Mouse (Mus musculus) neural tube, embryonic 11.5 days (tissue): ENCODE results near the gene Mtx2. TPM values are rescaled to one million over a fixed set of nuclear protein-coding genes. Genes with fewer than 3 reads are reported as not detected.
A peak's percentile ranks its signal among the peaks of the same experiment; 100 is the strongest.

Experiments
- ATAC-seq: fragments of 200-750 bp; cut with Nextera tagmentation; 2 replicates; pipeline ENCODE4 v1.8.0; 2017; ENCODE audit warnings: moderate number of reproducible peaks, mild to moderate bottlenecking, moderate TSS enrichment, moderate library complexity; ENCODE audit not compliant: insufficient read depth, low FRiP score, low TSS enrichment
- DNase-seq: peaks from one replicate; pipeline ENCODE4 v3.0.0-alpha.2; 2015; ENCODE audit warnings: low spot score
- H3K27ac ChIP-seq: fragments of 300-500 bp; sonication (generic); 2 replicates; pipeline ENCODE4 v1.5.1; 2014; ENCODE audit warnings: low read depth, mild to moderate bottlenecking, low read length
- H3K27me3 ChIP-seq: fragments of 300-500 bp; sonication (generic); 2 replicates; pipeline ENCODE4 v1.6.1; 2014; ENCODE audit warnings: mild to moderate bottlenecking, low read length, mixed read lengths; ENCODE audit not compliant: control insufficient read depth, insufficient read depth
- H3K36me3 ChIP-seq: fragments of 300-500 bp; sonication (generic); 2 replicates; pipeline ENCODE4 v1.6.1; 2014; ENCODE audit warnings: mild to moderate bottlenecking, low read length, moderate library complexity, mixed read lengths; ENCODE audit not compliant: control insufficient read depth, insufficient read depth
- H3K4me1 ChIP-seq: fragments of 300-500 bp; sonication (generic); 2 replicates; pipeline ENCODE4 v1.6.1; 2014; ENCODE audit warnings: low read length, mixed read lengths; ENCODE audit not compliant: control insufficient read depth, insufficient read depth
- H3K4me2 ChIP-seq: fragments of 300-500 bp; sonication (generic); 2 replicates; pipeline ENCODE4 v1.6.1; 2014; ENCODE audit warnings: low read depth, mild to moderate bottlenecking, moderate library complexity
- H3K4me3 ChIP-seq: fragments of 300-500 bp; sonication (generic); 2 replicates; pipeline ENCODE4 v1.5.1; 2014; ENCODE audit warnings: low read depth, low read length
- H3K9ac ChIP-seq: fragments of 300-500 bp; sonication (generic); 2 replicates; pipeline ENCODE4 v1.6.1; 2014; ENCODE audit warnings: mild to moderate bottlenecking, low read length
- H3K9me3 ChIP-seq: fragments of 300-500 bp; sonication (generic); 2 replicates; pipeline ENCODE4 v1.6.1; 2016; ENCODE audit warnings: low read length; ENCODE audit not compliant: control insufficient read depth
- WGBS: fragments of 180-500 bp; shearing (Covaris S2); extraction: QIAGEN DNeasy Blood & Tissue Kit; methylation state at CpG from one replicate; pipeline ENCODE4 v1.1.7; 2014; 5-methylcytosine and 5-hydroxymethylcytosine counted together
- polyA plus RNA-seq: library from polyadenylated mRNA; unstranded; fragments of >200 nt; fragmentation: Nextera tagmentation; extraction: Ambion mirVana; gene quantifications from 2 replicates; pipeline ENCODE4 v1.2.1, GENCODE M21; 2014

Mtx2 gene
- 163 and 168 TPM in 2 replicates for polyA plus RNA-seq

DNA sequence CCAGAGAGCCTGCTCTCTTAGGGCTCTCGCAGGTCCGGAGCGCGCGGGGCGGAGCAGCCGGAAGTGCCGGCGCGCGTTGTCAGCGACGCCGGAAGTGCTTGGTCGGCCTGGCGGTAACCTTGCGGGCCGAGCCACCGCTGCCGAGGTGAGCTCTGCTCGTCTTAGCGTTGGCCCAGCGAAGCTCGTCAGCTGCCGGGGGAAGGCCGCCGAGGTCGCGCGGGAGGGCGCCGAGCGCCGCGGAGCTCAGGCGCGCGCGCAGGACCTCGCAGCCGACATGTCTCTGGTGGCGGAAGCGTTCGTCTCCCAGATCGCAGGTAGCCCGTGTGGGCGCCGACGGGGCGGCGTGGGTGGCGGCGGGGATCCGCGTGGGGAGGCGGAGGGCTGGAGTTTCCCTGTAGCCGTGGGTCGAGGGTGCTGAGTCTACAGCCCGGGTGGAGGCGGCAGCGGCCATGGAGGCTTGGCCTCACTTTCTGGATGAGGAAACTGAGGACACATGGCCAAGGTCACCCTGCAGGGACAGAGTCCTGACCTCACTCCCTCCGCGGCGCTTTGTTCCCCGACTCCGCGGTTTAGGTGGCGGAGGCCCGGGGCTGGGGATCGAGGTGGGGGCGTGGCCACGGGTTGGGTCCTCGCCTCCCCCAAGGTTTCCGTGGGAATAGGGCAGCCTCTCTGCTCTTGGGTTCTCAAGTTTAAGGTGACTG, at the start of gene Mtx2:
Gene Mtx2, plus strand, starts transcription at position 74 of the 701 bp plus-strand sequence.
- DNase-seq (peak; percentile 87), ATAC-seq (peak; percentile 78)
- Histone ChIP-seq H3K9ac (peak within 1 kb of the TSS; percentile 95), H3K27ac (peak within 1 kb of the TSS; percentile 89), H3K27me3 (no peaks in the 10 kb centered on the region), H3K4me1 (no peaks in the 10 kb centered on the region; the same call in 1 of the 2 replicates), H3K9me3 (no peaks in the 10 kb centered on the region), H3K4me3 (peak within 1 kb of the TSS; percentile 94), H3K4me2 (peak within 1 kb of the TSS; percentile 76), H3K36me3 (no peaks in the 10 kb centered on the region)
- under 1% methylated on average over 71 of the region's 74 CpGs for WGBS

DNA sequence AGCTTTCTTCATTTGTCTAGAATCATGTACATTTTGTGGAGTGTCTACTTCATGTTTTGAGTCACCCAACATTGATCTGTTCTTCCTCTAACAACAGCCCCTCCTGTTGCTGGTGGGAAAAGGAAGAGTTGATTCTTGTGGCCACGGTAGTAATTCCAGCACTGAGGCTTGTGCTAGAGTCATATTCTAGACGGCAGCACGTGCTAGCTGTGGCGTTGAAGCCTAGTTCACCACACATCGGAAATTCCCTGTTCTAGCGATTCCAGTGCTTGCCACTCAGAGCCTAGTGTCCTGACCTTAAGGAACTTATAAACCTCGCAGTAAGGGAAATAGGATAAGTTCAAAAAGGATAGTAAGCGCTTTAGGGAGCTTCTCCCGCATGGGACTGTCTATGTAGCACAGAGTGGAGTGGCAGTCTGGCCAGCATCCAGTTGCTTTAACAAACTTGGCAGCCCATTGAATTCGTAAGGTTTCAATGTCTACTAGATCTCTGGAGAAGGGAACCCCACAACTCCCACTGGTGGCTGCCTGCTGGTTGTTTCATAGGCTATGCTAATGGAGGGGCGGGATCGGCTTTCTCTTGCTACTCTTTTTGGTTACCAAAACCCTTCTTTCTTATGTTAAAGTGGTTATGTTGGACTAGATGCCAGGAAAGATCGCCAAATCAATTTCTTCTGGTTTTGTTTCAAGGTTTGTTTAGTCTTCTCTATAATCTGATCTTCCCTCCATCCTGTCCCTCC, 47.9 kb upstream of the Mtx2 start:
- Histone ChIP-seq H3K36me3 (no peaks in the 10 kb centered on the region), H3K27ac (no peak overlapping the region), H3K4me1 (no peaks in the 10 kb centered on the region), H3K4me2 (no peak overlapping the region), H3K9me3 (no peaks in the 10 kb centered on the region), H3K9ac (no peak overlapping the region), H3K27me3 (no peaks in the 10 kb centered on the region), H3K4me3 (no peak overlapping the region)
- ATAC-seq (no peak), DNase-seq (no peak)
- WGBS, result 73% methylated on average over 13 of the region's 13 CpGs

DNA sequence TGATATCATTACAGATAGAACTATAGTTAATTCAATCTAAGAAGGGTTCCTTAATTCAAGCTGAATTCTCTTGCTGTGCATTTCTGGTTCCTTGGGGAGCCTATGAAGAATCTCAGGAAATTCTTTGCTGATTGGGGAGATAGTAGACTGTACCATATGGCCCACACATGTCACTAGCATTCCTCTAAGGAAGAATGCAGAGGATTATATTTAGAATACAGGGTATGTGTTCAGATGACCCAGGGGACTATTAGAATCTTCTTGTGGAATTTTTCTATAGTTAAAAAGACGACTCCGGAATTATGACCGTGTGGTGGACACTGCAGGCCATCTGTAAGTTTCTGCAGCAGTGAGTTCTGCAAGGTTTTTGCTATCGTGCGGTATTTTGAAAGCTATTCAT, 44.2 kb upstream of the Mtx2 start:
- Histone ChIP-seq H3K9me3 (no peaks in the 10 kb centered on the region), H3K4me1 (no peaks in the 10 kb centered on the region), H3K9ac (no peak overlapping the region), H3K4me2 (no peak overlapping the region), H3K27ac (no peak overlapping the region), H3K4me3 (no peak overlapping the region), H3K27me3 (no peaks in the 10 kb centered on the region), H3K36me3 (no peaks in the 10 kb centered on the region)
- DNase-seq, result no peak
- ATAC-seq, result no peak
- WGBS, result 74% methylated on average over 5 of the region's 5 CpGs

DNA sequence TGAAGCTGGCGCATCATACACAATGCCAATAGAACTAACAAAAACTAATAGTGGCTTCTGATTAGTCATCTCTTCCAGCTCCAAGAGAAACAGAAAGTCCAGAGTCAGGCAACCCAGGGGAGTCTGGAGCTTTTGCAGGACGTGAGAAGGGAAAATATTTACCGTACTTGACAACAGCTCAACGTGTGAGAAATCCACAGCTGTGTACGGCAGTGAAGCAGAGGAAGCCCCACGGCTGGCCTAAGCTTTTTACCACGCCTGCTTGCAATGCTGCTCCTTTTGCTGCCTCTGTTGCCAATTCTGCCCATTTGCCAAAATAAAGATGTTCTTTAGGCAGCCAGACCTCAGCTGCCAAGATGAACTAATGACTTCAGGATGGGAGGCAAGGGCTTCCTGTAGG, 30.1 kb upstream of the Mtx2 start:
- H3K4me2 ChIP-seq, result no peak overlapping the region
- H3K4me3 ChIP-seq, result no peak overlapping the region
- 66% methylated on average over 7 of the region's 7 CpGs for WGBS
- ATAC-seq, result no peak
- no peak for DNase-seq
- no peaks in the 10 kb centered on the region for H3K36me3 ChIP-seq
- no peak overlapping the region for H3K9ac ChIP-seq
- H3K27me3 ChIP-seq, result no peaks in the 10 kb centered on the region
- no peak overlapping the region for H3K27ac ChIP-seq
- H3K9me3 ChIP-seq, result no peaks in the 10 kb centered on the region
- no peaks in the 10 kb centered on the region for H3K4me1 ChIP-seq

GRCm38 (mm10) chr2:74808431-74808830, 17.2 kb upstream of the Mtx2 start:
- DNase-seq (no peak), ATAC-seq (no peak)
- no peaks in the 10 kb centered on the region for H3K4me1 ChIP-seq
- no peak overlapping the region for H3K9ac ChIP-seq
- H3K4me2 ChIP-seq, result no peak overlapping the region
- no peaks in the 10 kb centered on the region for H3K27me3 ChIP-seq
- H3K9me3 ChIP-seq, result no peaks in the 10 kb centered on the region
- no peak overlapping the region for H3K27ac ChIP-seq
- WGBS, result 86% methylated on average over 5 of the region's 5 CpGs
- no peaks in the 10 kb centered on the region for H3K36me3 ChIP-seq
- H3K4me3 ChIP-seq, result no peak overlapping the region

DNA sequence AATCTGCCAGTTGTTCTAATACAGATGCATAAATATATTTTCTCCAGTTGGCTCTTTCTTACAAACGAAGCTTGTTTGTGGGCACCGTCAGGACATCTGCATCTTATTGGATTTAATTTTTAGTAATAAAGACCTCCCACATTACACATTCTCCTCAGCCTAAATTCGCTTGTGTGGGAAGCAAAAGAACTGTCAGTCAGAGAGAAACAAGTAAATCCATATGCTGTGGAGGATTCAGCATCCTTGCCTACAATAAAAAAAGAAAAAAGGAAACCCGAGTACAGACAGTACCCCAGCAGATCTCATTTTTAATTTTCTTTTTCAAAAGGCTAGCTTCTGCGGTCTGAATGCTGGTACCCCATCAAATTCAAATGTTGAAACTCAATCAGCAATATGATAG, 2.9 kb upstream of the Mtx2 start:
- Histone ChIP-seq H3K4me2 (no peak overlapping the region), H3K4me3 (no peak overlapping the region), H3K4me1 (no peaks in the 10 kb centered on the region; the same call in 1 of the 2 replicates), H3K9ac (no peak overlapping the region), H3K9me3 (no peaks in the 10 kb centered on the region), H3K36me3 (no peaks in the 10 kb centered on the region), H3K27me3 (no peaks in the 10 kb centered on the region), H3K27ac (no peak overlapping the region)
- DNase-seq (no peak), ATAC-seq (no peak)
- 86% methylated on average over 5 of the region's 5 CpGs for WGBS

DNA sequence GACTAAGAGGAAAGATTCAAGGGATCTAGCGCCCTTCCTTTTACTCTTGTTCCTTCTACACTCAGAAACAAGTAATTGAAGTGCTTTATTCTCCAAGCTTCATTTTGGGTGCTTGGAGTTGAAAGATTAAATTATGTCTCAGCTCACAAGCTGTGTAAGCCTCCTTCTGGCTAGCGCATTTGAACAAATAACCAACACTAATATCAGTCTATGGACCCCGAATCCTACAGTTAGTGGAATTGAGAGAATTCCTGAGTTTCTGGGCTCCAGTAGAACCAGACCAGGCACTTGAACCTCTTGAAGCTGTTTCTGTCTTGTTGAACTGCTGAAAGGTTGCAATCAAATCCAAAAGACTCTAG, 253 bp upstream of the Mtx2 start:
- 79% methylated on average over 3 of the region's 3 CpGs for WGBS
- no peaks in the 10 kb centered on the region for H3K27me3 ChIP-seq
- peak overlapping the region; percentile 94 for H3K4me3 ChIP-seq
- DNase-seq (no peak), ATAC-seq (no peak)
- no peaks in the 10 kb centered on the region for H3K36me3 ChIP-seq
- no peaks in the 10 kb centered on the region for H3K9me3 ChIP-seq
- H3K27ac ChIP-seq, result peak overlapping the region; percentile 89; the same call in 1 of the 2 replicates
- H3K4me1 ChIP-seq, result no peaks in the 10 kb centered on the region; the same call in 1 of the 2 replicates
- H3K9ac ChIP-seq, result peak overlapping the region; percentile 95
- H3K4me2 ChIP-seq, result peak overlapping the region; percentile 76

DNA sequence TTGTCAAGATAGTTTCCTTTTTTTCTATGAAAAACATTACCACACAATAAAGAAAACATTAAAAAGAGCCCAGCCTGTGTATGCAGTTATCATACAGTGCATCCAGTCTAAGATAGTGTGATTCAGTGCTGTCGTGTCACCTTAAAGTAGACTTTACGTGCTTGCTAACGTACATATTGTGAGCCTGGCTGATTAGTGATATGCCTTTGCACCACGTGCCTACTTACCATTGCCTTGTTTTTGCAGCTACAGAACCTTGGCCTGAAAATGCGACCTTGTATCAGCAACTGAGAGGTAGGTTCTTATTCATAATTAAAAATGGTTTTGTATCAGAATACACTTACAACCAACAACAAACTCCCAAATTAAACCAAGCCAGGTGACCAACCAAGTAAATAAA, 21.4 kb downstream of the Mtx2 start:
- H3K4me3 ChIP-seq, result no peak overlapping the region
- no peaks in the 10 kb centered on the region for H3K9me3 ChIP-seq
- no peak overlapping the region for H3K9ac ChIP-seq
- no peaks in the 10 kb centered on the region for H3K4me1 ChIP-seq
- ATAC-seq, result no peak
- no peak overlapping the region for H3K27ac ChIP-seq
- H3K27me3 ChIP-seq, result no peaks in the 10 kb centered on the region
- H3K4me2 ChIP-seq, result no peak overlapping the region
- no peaks in the 10 kb centered on the region for H3K36me3 ChIP-seq
- no peak for DNase-seq
- 79% methylated on average over 5 of the region's 5 CpGs for WGBS

GRCm38 (mm10) chr2:74847516-74847915, 21.9 kb downstream of the Mtx2 start:
- Histone ChIP-seq H3K4me3 (no peak overlapping the region), H3K27ac (no peak overlapping the region), H3K4me2 (no peak overlapping the region), H3K27me3 (no peaks in the 10 kb centered on the region), H3K36me3 (no peaks in the 10 kb centered on the region), H3K9me3 (no peaks in the 10 kb centered on the region), H3K9ac (no peak overlapping the region), H3K4me1 (no peaks in the 10 kb centered on the region)
- ATAC-seq, result peak; percentile 45; the same call in 1 of the 2 replicates
- WGBS, result 26% methylated on average over 2 of the region's 2 CpGs
- DNase-seq, result peak; percentile 43
